Mouse (Mus musculus): Measurements from ENCODE around the gene Dpp10.

GRCm38 (mm10) chr1:123707292-123707691 lies 338.1 kb downstream of the Dpp10 start:
- no peak for TF ChIP-seq CTCF (IDR thresholded peaks at IDR 0.05)
- TF ChIP-seq EP300 (IDR thresholded peaks at IDR 0.05) = no peak

Data from lung, postnatal 0 days (tissue).